Mouse (Mus musculus) left cerebral cortex, postnatal 4 days (tissue): Measurements from ENCODE around the gene Bpifb6. TPM values are rescaled to one million over a fixed set of nuclear protein-coding genes. Genes with fewer than 3 reads are reported as not detected.
A peak's percentile ranks its signal among the peaks of the same experiment; 100 is the strongest.

Source experiments
- DNase-seq: peaks from one replicate; pipeline ENCODE4 v3.0.0-alpha.2; 2022
- intact Hi-C: fragments of 180-260 bp; cut with DNase I; formaldehyde crosslinking; loops from one replicate; pipeline ENCODE4 v1.15.1; 2025
- total RNA-seq, 2 experiments: library from RNA; stranded (reverse); gene quantifications; 2 replicates each; pipeline ENCODE4 v1.2.3; 2021

Gene Bpifb6
- total RNA-seq, 2 experiments from 2014 or later = not detected

DNA sequence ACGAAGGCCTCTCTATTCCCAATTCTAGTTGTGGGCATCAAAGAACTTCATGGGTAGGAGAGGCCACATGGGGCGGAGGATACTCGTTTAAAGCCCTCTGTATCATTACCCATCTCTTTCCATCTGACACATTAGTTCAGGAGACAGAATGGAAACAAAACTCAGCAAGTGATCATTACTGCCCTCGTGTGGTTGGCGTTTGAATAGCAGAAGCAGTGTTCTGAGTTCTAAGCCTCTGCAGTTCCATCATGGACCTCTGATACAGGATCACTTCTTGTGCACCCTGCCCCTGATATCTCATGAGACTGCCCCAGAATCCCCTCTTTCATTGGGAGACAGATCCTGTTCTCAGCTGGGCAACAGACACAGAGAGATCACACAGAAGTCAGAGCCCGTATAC is 52.7 kb downstream of the Bpifb6 start:
- peak; percentile 69 for DNase-seq
- intact Hi-C loops = loop anchor here (5.0 kb wide), 1 partner anchor 281 kb away; no protein-coding TSS in a partner anchor

DNA sequence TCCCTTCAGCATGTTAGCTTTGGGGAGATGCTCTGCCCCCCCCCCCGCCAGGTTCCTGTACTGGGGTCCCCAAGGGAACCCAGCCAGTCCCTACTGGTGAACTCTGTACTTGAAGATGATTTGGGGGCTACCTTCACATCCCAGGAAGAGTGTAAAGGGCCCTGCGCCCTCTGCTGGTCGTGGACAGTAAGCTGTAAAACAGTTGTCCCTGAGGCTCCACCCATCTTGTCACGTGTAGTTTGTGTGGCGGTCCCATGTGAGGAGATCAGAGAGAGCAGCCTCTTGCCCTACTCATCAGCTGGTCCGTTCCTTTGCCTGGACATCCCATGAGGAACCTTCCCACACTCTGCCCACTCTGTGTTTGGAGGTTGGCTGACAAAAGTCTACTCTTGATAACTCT is 53.6 kb downstream of the Bpifb6 start:
- DNase-seq = peak; percentile 61
- intact Hi-C loops = loop anchor here (5.0 kb wide), 1 partner anchor 282 kb away; no protein-coding TSS in a partner anchor

Other genes with a start within 250 kb of the Bpifb6 start
- not detected for gene Dnmt3c, start 203.7 kb upstream of the Bpifb6 start, total RNA-seq
- gene Mapre1, start 159.1 kb upstream of the Bpifb6 start, total RNA-seq = 100 to 1,000 TPM; 242 to 243 TPM
- gene Efcab8, start 120.5 kb upstream of the Bpifb6 start, total RNA-seq = under 1 TPM; 0.32 to 0.60 TPM
- gene Sun5, start 29.3 kb upstream of the Bpifb6 start, total RNA-seq = not detected
- gene Bpifb2, start 25.3 kb upstream of the Bpifb6 start, total RNA-seq = not detected
- under 1 TPM in 1 of 2 experiments, not detected in 1; 0.40 TPM for gene Bpifb3, start 17.8 kb downstream of the Bpifb6 start, total RNA-seq
- not detected for gene Bpifb4, start 37.8 kb downstream of the Bpifb6 start, total RNA-seq
- gene Bpifa6, start 74.6 kb downstream of the Bpifb6 start, total RNA-seq = not detected
- not detected for gene Bpifa2, start 107.9 kb downstream of the Bpifb6 start, total RNA-seq
- not detected for gene Bpifa3, start 229.9 kb downstream of the Bpifb6 start, total RNA-seq
- gene Bpifa1, start 242.5 kb downstream of the Bpifb6 start, total RNA-seq = not detected